Mouse (Mus musculus): ENCODE measurements around the gene Slc6a21. TPM values are rescaled to one million over a fixed set of nuclear protein-coding genes. Genes with fewer than 3 reads are reported as not detected.
A peak's percentile ranks its signal among the peaks of the same experiment; 100 is the strongest.

The Slc6a21 gene
- not detected in 2 replicates for polyA plus RNA-seq (2015; fragmentation: Nextera tagmentation; extraction: Ambion mirVana)

DNA sequence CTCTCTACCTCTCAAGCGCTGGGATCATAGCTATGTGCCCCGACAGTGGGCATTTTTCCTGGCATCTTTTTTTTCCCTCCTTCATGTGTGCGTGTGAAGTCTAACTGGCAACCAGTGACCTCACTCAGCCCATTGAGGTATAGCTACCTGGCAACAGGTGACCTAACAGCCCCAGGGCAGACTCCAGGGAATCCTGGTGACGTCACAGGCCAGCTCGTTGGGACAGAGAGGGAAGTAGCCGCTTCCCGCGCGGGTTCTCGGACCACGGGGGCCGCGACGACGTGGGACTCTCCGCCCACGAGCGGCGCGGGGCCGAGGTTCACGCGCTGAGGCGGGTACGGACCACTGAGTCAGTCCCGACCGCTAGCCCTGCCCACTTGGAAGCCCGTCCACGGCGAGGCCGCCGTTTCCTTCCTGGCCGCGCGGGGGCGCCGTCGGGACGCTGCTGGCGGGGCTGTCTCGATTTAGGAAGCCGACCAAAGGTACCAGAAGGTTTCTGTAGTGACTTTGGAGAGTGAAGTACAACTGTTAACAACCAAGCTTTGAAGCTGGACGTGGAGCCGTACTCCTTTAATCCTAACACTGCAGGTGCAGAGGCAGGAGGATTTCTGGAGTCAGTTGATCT lies at the start of gene Slc6a21:
Gene Slc6a21 (plus strand): TSS at position 378 of the 625 bp plus-strand sequence.
- Histone ChIP-seq H3K27ac (replicated peaks) (no peak within 1 kb of the TSS), H3K9me3 (no peaks in the 10 kb centered on the region), H3K4me2 (peak within 1 kb of the TSS; percentile 77), H3K36me3 (no peaks in the 10 kb centered on the region), H3K4me1 (peaks cover 6% of the 10 kb centered on the region), H3K4me3 (peak within 1 kb of the TSS; percentile 52), H3K27me3 (replicated peaks) (peaks cover 48% of the 10 kb centered on the region), H3K9ac (peak within 1 kb of the TSS; percentile 74)
- ATAC-seq (ENCODE audit: extremely low read depth, insufficient number of reproducible peaks, low FRiP score, low TSS enrichment), result peak; percentile 15; the same call in 1 of the 2 replicates
- WGBS, result 6% methylated on average over 44 of the region's 44 CpGs

DNA sequence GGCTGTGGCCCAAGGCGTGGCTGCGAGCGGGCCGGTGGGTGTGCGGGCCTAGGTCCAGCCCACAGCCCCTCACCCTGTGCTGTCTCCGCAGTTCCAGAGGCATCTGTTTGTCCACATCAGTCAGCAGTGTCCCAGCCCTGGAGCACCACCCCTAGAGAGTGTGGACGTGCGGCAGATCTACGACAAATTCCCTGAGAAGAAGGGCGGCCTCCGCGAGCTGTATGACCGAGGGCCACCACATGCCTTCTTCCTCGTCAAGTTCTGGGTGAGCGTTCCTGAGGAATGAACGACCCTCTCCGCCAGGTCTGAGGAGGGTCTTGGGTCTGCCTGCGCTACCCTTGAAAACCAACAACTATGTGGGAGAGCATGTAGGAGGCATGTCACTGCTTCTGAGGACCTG lies 48.8 kb upstream of the Slc6a21 start:
- Histone ChIP-seq H3K36me3 (peaks cover 94% of the 10 kb centered on the region), H3K4me2 (no peak overlapping the region), H3K4me3 (no peak overlapping the region), H3K4me1 (peaks cover 20% of the 10 kb centered on the region), H3K9ac (no peak overlapping the region), H3K27me3 (replicated peaks) (no peaks in the 10 kb centered on the region), H3K27ac (replicated peaks) (no peak overlapping the region), H3K9me3 (no peaks in the 10 kb centered on the region)
- WGBS, result 86% methylated on average over 18 of the region's 18 CpGs
- ATAC-seq (ENCODE audit: extremely low read depth, insufficient number of reproducible peaks, low FRiP score, low TSS enrichment), result no peak

DNA sequence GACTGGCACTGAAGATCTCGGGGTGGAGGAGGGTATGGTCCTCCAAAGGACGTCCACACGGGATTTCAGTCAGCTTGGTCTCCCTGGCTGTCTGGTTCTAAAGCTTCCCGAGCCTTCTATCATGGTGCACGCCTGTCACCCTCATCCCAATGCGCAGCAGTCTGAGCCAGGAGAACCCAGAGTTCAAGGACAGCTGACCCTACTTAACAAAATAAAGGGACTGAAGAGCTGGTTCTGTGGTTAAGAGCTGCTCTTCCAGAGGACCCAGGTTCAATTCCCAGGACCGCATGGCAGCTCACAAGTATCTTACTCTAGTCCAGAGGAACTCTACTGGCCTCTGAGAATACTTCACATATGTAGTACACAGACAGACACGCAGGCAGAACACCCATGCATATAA lies 48.3 kb upstream of the Slc6a21 start:
- no peak for ATAC-seq (ENCODE audit: extremely low read depth, insufficient number of reproducible peaks, low FRiP score, low TSS enrichment)
- Histone ChIP-seq H3K4me1 (peaks cover 25% of the 10 kb centered on the region), H3K36me3 (peaks cover 93% of the 10 kb centered on the region), H3K4me2 (no peak overlapping the region), H3K4me3 (no peak overlapping the region), H3K27me3 (replicated peaks) (no peaks in the 10 kb centered on the region), H3K27ac (replicated peaks) (no peak overlapping the region), H3K9ac (no peak overlapping the region), H3K9me3 (no peaks in the 10 kb centered on the region)
- 82% methylated on average over 8 of the region's 8 CpGs for WGBS

DNA sequence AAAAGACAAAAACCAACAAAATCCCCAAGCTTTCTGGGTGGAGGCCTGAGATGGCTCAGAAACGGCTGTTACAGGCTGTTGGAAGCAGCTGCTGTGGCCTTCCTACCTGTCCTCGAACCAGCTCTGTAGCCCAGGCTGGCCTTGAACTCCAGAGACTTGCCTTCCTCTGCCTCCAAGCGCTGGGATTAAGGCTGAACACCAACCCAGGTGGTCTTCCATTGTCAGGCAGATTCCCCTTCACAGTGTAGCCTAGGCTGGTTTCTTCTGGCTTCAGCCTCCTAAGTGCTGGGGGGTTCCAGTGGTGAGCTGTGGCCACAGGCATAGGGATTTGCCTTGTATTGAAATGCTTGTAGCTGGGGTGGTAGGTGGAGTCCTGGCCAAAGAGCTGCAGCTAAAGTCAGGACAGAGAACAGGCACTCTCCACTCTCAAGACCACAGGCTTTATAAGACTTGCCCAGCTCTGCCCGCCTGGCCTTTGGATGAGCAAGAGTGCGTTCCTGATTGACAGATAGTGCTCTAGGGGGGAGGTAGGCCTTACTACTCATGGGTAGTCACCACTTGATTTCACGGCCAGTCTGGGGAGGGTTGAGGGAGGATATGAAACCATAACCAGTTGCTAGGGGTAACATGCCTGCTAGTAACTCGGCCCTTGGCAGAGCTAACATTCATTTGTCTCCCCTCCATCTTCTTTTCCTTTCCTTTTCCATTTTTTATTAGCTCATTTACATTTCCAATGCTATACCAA lies 47.7 kb upstream of the Slc6a21 start:
- Histone ChIP-seq H3K9me3 (no peaks in the 10 kb centered on the region), H3K27me3 (replicated peaks) (no peaks in the 10 kb centered on the region), H3K4me1 (peaks cover 31% of the 10 kb centered on the region), H3K36me3 (peaks cover 88% of the 10 kb centered on the region), H3K4me3 (no peak overlapping the region), H3K9ac (no peak overlapping the region), H3K4me2 (no peak overlapping the region), H3K27ac (replicated peaks) (no peak overlapping the region)
- no peak for ATAC-seq (ENCODE audit: extremely low read depth, insufficient number of reproducible peaks, low FRiP score, low TSS enrichment)
- WGBS, result 81% methylated on average over 7 of the region's 7 CpGs

DNA sequence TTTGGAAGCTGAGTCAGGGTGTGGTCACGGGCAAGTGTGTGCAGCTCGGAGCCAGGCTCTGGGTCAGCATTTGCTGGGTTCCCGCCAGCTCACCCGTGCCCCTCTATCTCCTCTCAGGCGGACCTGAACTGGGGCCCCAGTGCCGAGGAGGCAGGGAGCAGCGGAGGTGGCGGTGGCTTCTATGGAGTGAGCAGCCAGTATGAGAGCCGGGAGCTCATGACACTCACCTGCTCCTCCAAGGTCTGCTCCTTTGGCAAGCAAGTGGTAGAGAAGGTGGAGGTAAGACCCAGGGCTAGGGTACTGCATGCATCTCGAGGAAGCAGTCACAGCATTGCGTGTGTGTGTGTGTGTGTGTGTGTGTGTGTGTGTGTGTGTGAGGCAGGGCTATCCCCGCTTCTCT lies 46.1 kb upstream of the Slc6a21 start:
- no peak overlapping the region for H3K4me2 ChIP-seq
- no peaks in the 10 kb centered on the region for H3K9me3 ChIP-seq
- H3K9ac ChIP-seq, result no peak overlapping the region
- H3K4me1 ChIP-seq, result peaks cover 46% of the 10 kb centered on the region
- no peak overlapping the region for H3K4me3 ChIP-seq
- no peak overlapping the region for H3K27ac ChIP-seq (replicated peaks)
- no peak for ATAC-seq (ENCODE audit: extremely low read depth, insufficient number of reproducible peaks, low FRiP score, low TSS enrichment)
- 81% methylated on average over 12 of the region's 12 CpGs for WGBS
- H3K36me3 ChIP-seq, result peaks cover 73% of the 10 kb centered on the region
- H3K27me3 ChIP-seq (replicated peaks), result no peaks in the 10 kb centered on the region; the same call in 1 of the 2 replicates

DNA sequence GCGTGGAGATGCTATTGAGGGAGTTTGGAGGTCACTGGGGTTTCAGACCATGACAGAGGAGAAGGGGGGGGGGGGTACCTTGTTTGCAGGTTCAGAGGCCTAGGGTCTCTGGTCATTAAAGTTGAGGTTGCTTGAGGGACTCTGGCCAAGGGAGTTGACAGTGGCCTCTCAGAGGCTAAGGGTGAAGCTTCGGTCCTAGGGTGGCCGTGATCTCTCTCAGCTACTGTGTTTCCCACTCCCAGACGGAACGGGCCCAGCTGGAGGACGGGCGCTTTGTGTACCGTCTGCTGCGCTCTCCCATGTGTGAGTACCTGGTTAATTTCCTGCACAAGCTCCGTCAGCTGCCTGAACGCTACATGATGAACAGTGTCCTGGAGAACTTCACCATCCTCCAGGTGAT lies 45.4 kb upstream of the Slc6a21 start:
- H3K9ac ChIP-seq, result no peak overlapping the region
- no peaks in the 10 kb centered on the region for H3K9me3 ChIP-seq
- no peak overlapping the region for H3K4me3 ChIP-seq
- H3K36me3 ChIP-seq, result peaks cover 65% of the 10 kb centered on the region
- no peak overlapping the region for H3K4me2 ChIP-seq
- H3K4me1 ChIP-seq, result peaks cover 46% of the 10 kb centered on the region
- 82% methylated on average over 11 of the region's 11 CpGs for WGBS
- H3K27ac ChIP-seq (replicated peaks), result no peak overlapping the region
- no peak for ATAC-seq (ENCODE audit: extremely low read depth, insufficient number of reproducible peaks, low FRiP score, low TSS enrichment)
- H3K27me3 ChIP-seq (replicated peaks), result peaks cover 6% of the 10 kb centered on the region

DNA sequence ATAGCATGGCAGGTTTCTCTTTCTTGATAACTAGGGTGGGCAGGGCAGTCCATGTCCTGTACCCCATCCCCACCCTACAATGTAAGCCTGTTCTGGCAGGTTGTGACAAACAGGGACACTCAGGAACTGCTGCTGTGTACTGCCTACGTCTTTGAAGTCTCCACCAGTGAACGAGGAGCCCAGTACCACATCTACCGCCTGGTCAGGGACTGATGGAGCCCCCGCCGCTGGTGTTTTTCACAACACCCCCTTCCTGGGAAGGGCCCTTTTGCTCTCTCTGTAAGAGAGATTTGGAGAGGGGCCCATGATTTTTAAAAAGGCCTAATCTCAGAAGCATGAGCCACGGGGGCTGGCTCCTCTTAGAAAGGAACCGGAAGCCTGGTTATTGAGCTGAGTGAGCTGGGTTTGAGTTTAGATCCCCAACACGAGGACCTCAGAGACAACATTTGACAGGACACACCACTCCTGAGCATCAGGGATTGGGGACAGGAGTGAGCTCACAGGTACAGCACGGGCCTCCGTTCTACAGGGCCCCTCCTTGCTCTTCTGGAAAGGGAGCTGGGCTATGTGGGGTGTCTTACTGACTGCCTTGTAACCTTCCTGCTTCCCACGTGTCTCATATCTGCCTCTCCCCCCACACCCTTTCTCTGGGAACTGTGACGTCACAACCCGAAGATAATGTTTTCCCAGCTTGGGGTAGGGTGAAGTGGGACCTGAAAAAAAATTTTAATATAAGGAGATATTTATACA lies 44.4 kb upstream of the Slc6a21 start:
- no peaks in the 10 kb centered on the region for H3K9me3 ChIP-seq
- WGBS, result 53% methylated on average over 13 of the region's 13 CpGs
- peak overlapping the region; percentile 56 for H3K9ac ChIP-seq
- no peak for ATAC-seq (ENCODE audit: extremely low read depth, insufficient number of reproducible peaks, low FRiP score, low TSS enrichment)
- H3K27me3 ChIP-seq (replicated peaks), result peaks cover 13% of the 10 kb centered on the region
- no peak overlapping the region for H3K4me2 ChIP-seq
- peaks cover 46% of the 10 kb centered on the region for H3K4me1 ChIP-seq
- no peak overlapping the region for H3K4me3 ChIP-seq
- no peak overlapping the region for H3K27ac ChIP-seq (replicated peaks)
- peaks cover 57% of the 10 kb centered on the region for H3K36me3 ChIP-seq

DNA sequence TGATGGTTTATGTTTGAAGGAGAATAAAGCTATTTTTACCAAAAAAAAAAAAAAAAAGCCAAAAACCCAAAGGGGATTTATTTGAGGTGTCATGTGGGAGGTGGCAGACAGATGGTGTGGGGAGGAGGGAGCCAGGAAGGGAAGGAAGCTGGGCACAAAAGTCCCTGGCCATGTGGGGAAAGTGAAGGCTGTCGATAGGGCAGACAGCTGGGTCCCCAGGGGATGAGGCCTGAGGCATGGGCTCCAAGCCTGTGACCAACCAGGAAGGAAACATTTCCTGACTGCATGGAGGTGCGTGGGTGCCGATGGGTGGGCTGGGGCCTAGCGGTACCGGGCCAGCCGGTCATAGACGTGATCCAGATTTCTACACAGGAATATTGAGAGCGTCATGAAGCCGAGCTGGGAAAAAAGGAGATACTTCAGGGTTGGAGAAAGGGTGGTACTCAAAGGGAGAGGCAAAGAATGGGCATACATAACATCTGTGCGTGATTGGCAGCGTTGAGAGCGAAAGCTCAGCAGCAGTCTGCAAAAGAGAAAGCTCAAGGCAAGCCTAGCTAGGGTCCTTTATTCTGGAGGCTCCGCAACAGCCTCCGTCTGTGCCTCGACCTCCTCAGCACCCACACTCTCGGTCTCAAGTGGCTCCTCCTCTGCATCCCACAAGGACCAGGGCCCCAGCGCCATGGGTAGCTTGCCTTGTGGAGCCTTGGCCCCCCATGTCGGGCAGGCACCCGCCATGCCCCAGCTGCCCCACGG lies 43.6 kb upstream of the Slc6a21 start:
- H3K4me1 ChIP-seq, result peaks cover 50% of the 10 kb centered on the region
- no peak for ATAC-seq (ENCODE audit: extremely low read depth, insufficient number of reproducible peaks, low FRiP score, low TSS enrichment)
- WGBS, result 31% methylated on average over 20 of the region's 20 CpGs
- H3K27ac ChIP-seq (replicated peaks), result peak overlapping the region; percentile 74; the same call in 1 of the 2 replicates
- peak overlapping the region; percentile 38 for H3K4me3 ChIP-seq
- H3K27me3 ChIP-seq (replicated peaks), result peaks cover 21% of the 10 kb centered on the region
- H3K4me2 ChIP-seq, result peak overlapping the region; percentile 59
- H3K9me3 ChIP-seq, result no peaks in the 10 kb centered on the region
- H3K36me3 ChIP-seq, result peaks cover 49% of the 10 kb centered on the region
- peak overlapping the region; percentile 72 for H3K9ac ChIP-seq

DNA sequence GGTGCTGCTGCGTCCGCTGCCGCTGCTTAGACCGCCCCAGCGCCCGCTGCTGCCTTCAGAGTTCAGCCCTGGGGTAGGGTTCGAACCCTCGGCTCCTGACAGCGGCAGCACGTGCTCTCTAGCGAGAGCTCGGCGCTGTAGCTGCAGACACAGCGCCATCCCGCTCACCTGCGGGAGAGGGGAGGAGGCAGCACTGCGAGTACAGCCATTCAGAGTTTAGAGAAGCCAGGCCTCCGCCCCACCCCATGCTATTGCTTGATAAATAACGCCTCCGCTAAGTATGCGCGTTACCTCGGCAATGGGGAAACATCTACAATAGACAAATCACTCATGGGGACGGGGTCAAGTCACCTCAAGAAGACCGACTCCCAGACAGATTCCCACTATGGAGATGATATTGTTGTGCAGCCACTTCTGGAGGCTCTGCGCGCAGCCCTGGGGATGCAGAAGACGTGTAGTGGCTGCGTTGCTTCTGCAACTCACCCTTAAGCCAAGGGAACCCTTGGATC lies 42.9 kb upstream of the Slc6a21 start:
- peak overlapping the region; percentile 74 for H3K27ac ChIP-seq (replicated peaks)
- peak overlapping the region; percentile 38 for H3K4me3 ChIP-seq
- no peaks in the 10 kb centered on the region for H3K9me3 ChIP-seq
- 14% methylated on average over 29 of the region's 29 CpGs for WGBS
- peak overlapping the region; percentile 72 for H3K9ac ChIP-seq
- H3K27me3 ChIP-seq (replicated peaks), result peaks cover 27% of the 10 kb centered on the region
- no peak for ATAC-seq (ENCODE audit: extremely low read depth, insufficient number of reproducible peaks, low FRiP score, low TSS enrichment)
- peak overlapping the region; percentile 59 for H3K4me2 ChIP-seq
- peaks cover 56% of the 10 kb centered on the region for H3K4me1 ChIP-seq
- peaks cover 42% of the 10 kb centered on the region for H3K36me3 ChIP-seq

DNA sequence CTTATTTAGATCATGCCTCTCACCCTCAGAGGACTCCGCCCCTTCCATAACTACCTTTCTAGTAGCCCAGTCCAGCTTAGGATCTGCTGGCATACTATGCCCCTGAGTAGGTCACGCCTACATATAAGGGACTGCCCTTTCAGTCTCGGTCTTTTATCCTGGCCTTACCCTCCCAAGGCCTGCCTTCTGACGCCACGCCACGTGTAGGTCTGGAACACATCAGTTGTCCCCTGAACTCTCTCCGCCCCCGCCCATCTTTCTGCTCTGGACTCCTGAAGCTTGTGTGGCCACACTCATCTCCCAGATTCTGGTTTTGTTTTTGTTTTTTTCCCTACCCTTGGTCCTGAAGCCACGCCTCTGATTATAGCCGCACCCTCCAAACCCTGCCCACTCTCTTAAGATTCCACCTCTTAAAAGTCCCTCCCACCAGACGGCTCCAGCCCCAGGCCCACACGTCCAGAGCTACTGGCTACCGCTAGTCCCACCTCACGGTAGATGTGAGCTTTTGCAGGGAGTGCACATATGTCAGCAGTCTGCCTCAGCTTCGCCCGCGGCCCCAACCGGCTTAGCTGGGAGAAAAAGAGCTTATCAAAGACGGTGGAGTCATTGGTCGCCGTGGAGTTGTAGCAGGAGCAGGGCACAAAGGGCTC lies 42.3 kb upstream of the Slc6a21 start:
- Histone ChIP-seq H3K4me3 (peak overlapping the region; percentile 38), H3K4me2 (peak overlapping the region; percentile 59), H3K27me3 (replicated peaks) (peaks cover 31% of the 10 kb centered on the region), H3K9ac (peak overlapping the region; percentile 72), H3K36me3 (peaks cover 36% of the 10 kb centered on the region), H3K9me3 (no peaks in the 10 kb centered on the region), H3K27ac (replicated peaks) (peak overlapping the region; percentile 74), H3K4me1 (peaks cover 56% of the 10 kb centered on the region)
- WGBS, result 2% methylated on average over 21 of the region's 21 CpGs
- ATAC-seq (ENCODE audit: extremely low read depth, insufficient number of reproducible peaks, low FRiP score, low TSS enrichment), result peak; percentile 51

Data from heart, embryonic 13.5 days (tissue).